30 mouse cellular contexts compared by ENCODE assay signal in genomic region chr5:73758534-73758933, GRCm38 (mm10).
"Had no signal": no experiment of that assay in that cellular context is flagged by ENCODE, and none has a peak within 500 bp of the region (broad histone marks: within the 10 kb centered on the region; RNA-seq: fewer than 3 reads in every experiment).

No protein-coding gene starts in this region.

- H3K4me2 ChIP-seq: heart, embryonic 12.5 days; heart, embryonic 13.5 days; heart, embryonic 15.5 days; hindbrain, embryonic 12.5 days; hindbrain, embryonic 13.5 days; hindbrain, embryonic 14.5 days; hindbrain, embryonic 15.5 days; intestine, embryonic 15.5 days; kidney, embryonic 15.5 days had no signal

- H3K36me3 ChIP-seq: heart, embryonic 12.5 days; heart, embryonic 13.5 days; heart, embryonic 15.5 days; hindbrain, embryonic 10.5 days; hindbrain, embryonic 12.5 days; hindbrain, embryonic 13.5 days; hindbrain, embryonic 15.5 days; intestine, embryonic 15.5 days; kidney, embryonic 15.5 days had no signal

- H3K4me3 ChIP-seq: heart, embryonic 12.5 days; heart, embryonic 13.5 days; heart, embryonic 15.5 days; hindbrain, embryonic 10.5 days; hindbrain, embryonic 12.5 days; hindbrain, embryonic 13.5 days; hindbrain, embryonic 15.5 days; intestine, embryonic 15.5 days; kidney, embryonic 15.5 days; layer of hippocampus, adult 2 months; left cerebral cortex, adult 2 months had no signal

- DNase-seq: heart, postnatal 10 days; heart, postnatal 14 days; heart, postnatal 36 days; heart, postnatal 4 days; kidney, adult 11 months; kidney, adult 18-20 months; kidney, adult 2 months; kidney, adult 8-10 months; kidney, adult 9 months; kidney, postnatal 10 days; kidney, postnatal 14 days; kidney, postnatal 25 days; kidney, postnatal 36 days; kidney, postnatal 4 days; layer of hippocampus, adult 9-11 months; layer of hippocampus, postnatal 36 days had no signal

- H3K27me3 ChIP-seq: heart, embryonic 15.5 days; hindbrain, embryonic 12.5 days; hindbrain, embryonic 13.5 days; hindbrain, embryonic 15.5 days; intestine, embryonic 15.5 days; kidney, embryonic 15.5 days had no signal

- H3K27ac ChIP-seq: heart, embryonic 13.5 days; heart, embryonic 15.5 days; hindbrain, embryonic 10.5 days; hindbrain, embryonic 12.5 days; hindbrain, embryonic 13.5 days; hindbrain, embryonic 14.5 days; hindbrain, embryonic 15.5 days; hindbrain, postnatal 0 days; intestine, embryonic 15.5 days; kidney, embryonic 15.5 days; kidney, postnatal 0 days; layer of hippocampus, adult 2 months; left cerebral cortex, adult 2 months had no signal

- H3K4me1 ChIP-seq: hindbrain, embryonic 12.5 days; hindbrain, embryonic 15.5 days; intestine, embryonic 15.5 days had no signal

- H3K9ac ChIP-seq: heart, embryonic 12.5 days; heart, embryonic 13.5 days; heart, embryonic 15.5 days; hindbrain, embryonic 12.5 days; hindbrain, embryonic 13.5 days; hindbrain, embryonic 14.5 days; hindbrain, embryonic 15.5 days; intestine, embryonic 15.5 days; kidney, embryonic 15.5 days had no signal

- H3K9me3 ChIP-seq: heart, embryonic 12.5 days; heart, embryonic 13.5 days; heart, embryonic 15.5 days; hindbrain, embryonic 10.5 days; hindbrain, embryonic 12.5 days; hindbrain, embryonic 13.5 days; hindbrain, embryonic 15.5 days; intestine, embryonic 15.5 days; kidney, embryonic 15.5 days had no signal
